Mouse (Mus musculus) urinary bladder, postnatal 14 days (tissue): ENCODE measurements around the gene Aloxe3.

Source experiments
- DNase-seq: peaks from one replicate; pipeline ENCODE4 v3.0.0; 2021; ENCODE audit warnings: low spot score

The Aloxe3 gene

GRCm38 (mm10) chr11:69109032-69109900 lies 16.4 kb upstream of the Aloxe3 start:
- no peak for DNase-seq

- peak; percentile 94 for DNase-seq
These were observed 15.2 kb upstream of the Aloxe3 start for GRCm38 (mm10) chr11:69110319-69111046.

DNA sequence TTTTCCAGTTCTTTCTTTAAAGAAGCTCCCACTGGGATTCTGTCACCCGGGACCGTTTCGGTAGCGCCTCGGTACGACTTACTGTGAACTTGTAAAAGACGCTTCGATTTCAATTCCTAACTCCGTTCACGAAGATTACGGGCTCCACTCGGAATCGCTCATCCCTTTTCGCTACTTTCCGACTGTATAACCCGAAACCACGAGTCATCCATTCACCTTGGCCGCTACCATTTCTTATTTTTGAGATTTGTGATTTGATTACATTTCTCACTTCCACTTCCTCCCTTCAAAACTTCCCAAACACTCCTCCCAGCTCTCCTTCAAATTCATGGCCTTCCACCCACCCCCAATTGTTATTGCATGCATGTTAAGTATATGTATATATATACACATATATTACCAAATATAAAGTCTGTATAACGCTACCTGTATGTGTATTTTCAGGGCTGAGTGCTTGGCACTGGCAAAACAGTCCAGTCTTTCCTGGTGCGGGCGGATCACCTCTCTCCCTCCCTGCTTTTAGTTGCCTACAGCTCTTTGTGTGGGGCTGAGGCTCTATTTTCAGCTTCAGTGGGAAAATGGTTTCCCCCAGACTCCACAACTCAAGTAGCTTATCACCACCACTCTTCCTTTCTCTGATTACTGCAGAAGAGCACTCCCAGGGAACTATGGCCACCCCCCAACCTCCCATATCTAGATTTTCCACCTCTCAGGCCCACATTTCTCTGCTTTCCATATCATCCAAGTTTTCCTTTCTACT lies 14.5 kb upstream of the Aloxe3 start:
- no peak for DNase-seq

- no peak for DNase-seq
These were observed 13.8 kb upstream of the Aloxe3 start for GRCm38 (mm10) chr11:69111865-69112264.

- no peak for DNase-seq
These were observed 11.7 kb upstream of the Aloxe3 start for GRCm38 (mm10) chr11:69114018-69114417.

DNA sequence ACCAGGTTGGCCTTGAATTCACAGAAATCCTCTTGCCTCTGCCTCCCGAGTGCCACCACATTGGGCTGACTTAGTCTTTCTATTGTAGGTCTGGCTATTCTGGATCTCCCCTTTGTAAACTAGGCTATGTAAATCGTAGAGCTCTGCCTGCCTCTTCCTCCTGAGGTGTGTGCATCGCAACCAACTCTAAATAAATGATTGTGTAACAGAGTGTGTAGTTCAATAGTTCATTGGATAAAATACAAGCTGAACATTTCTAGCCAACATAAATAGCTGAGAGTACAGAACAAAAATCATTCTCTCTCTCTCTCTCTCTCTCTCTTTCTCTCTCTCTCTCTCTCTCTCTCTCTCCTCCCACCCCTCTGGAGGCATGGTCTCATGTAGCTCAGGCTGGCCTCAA lies 11.1 kb upstream of the Aloxe3 start:
- no peak for DNase-seq

DNA sequence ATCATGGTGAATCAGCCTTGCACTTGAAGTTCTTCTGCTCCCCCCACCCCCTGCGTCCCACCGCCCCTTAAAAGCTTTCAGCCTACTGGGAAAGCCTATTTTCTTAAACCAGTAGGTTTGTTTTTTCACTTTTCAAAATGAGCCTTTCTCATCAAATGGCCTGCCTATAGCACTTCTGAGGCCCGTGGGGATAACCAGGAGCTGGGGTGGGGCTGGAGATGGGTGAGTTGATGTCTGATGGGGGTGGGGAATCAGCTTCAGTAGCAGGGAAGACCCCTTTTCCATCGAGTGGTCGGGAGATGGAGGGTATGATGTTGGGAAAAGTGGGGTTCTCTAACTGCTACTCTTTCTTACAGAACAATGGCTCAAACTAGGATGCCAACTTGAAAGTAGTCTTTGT lies 8.9 kb upstream of the Aloxe3 start:
- no peak for DNase-seq

DNA sequence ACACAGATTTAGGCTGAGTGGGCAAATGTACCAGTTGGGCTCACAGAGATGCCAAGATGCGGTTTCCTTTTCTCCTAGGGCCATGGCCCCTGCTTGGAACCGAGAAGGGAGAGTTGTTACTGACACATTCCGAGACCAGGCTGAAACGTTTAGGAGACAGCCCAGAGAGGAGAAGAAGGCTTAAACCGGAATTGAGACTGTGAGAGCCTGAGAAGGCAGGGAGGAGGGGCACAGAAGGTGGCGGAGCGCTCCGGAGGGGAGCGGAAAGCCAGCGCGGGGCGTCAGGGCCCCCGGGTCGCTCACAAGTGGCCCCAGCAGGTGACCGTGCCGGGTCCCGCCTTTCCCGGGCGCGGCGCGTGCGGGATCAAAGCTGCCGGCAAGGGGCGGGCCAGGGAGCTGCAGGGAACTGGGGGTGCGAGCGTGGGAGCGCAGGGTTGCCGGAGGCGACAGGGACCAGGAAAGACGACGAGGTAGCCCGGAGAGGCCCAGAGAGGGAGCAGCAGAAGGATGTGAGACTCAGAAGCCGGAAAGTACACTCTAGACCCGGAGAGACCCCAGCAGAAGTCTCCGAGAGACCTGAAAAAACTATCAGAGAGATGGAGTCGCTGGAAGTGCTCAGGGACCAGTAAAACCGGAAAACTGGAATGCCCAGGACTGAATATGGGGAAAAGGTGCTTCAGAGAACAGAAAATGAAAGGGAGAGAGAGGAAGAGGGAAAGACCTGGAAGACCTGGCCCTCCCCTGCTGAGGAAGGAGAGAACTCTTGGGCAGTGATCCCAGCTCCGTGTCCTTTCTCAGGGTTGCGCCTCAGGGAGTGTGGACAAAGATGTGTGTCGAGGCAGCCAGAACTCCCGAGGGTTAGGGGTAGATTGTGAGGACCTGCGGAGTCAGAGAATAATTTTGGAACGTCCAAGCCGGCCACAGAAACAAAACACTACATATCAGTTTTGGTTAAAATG lies 7.7 kb upstream of the Aloxe3 start:
- DNase-seq: peak; percentile 70

DNA sequence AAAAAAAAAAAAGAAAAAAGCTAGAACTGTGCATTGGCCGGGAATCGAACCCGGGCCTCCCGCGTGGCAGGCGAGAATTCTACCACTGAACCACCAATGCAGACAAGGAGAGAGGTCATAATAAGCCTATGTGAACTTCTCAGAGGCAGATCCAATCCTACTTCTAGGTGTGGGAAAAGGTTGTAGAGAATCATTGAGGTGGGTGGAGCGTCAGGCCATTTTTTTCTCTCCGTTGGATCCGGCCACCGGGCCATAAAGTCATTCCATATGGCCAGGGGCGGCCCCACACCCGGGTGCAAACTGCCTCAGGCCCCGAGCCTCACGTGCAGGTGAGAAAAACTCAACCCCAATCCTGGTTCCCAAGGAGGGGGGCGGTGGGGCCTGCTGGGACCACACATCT lies 6.9 kb upstream of the Aloxe3 start:
- DNase-seq: peak; percentile 86

DNA sequence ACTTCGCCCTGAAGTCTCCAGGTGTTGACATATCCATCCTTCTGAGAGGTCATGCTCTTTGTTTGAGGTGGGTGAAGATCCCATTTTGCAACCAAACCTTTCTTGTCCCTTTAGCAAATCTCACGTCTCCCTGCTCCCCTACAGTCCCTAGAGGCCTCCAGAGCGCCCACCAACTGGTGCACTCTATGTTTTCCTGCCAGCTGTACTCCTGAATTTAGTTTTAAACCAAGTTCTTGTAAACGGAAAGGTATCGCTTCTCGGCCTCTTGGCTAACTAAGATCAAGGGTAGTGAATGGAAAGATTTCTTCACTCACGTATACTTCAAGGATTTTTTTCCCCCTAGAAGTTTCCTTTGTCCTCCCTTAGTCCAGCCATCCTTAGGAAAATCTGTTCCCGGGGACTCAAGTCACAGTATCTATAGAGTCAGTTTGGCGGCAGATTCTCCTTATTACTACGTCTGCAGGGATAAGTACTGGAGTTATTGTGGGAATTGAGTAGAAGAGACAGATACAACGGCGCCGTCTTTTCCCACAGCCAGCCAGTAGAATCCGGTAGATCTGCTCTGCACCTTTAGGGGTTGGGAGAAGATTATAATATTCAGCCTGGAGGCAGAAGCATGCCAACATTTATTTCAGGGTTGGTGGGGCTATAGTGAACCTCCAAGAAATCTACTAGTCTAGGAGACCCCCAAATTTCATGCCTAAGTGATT lies 6.1 kb upstream of the Aloxe3 start:
- DNase-seq: no peak

DNA sequence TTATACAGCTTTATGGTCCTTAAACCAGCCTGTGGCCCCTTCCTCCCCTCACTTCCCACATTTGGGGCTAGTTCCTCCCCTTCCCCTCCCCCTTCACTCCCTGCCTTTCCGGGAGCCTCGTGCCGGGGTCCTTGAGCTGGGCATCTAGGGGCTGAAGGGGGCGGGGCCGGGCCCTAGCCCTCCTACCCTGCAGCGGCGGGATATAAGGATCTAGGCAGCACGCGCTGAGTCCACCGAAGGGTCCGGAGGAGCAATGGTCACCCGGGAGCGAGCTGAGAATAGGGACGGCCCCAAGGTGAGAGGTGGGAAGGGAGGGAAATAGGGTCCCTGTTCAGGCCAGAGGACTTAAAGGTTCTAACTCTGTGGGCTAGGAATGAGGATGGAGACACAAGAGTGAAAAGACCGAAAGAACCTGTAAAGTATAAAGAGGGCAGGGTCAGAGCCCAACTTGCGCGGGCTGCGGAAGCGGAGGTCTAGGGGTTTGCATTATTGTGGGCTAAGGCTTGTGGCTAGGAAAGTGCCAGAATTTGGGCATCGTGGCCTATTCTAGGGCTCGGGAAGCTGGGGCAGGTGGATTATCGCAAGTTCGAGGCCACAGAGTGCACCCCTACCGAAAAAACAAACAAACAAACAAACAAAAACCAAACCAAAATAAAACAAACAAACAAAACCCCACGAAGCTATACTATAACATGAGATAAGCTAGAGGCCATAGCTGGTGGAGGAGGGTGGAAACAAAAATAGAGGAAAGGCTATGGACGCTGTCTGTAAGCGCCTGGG lies 5.3 kb upstream of the Aloxe3 start, which contains the start of gene Hes7:
Gene Hes7, plus strand, starts transcription at position 184 of the 780 bp plus-strand sequence.
- no peak for DNase-seq

- DNase-seq: no peak
These were observed 4.5 kb upstream of the Aloxe3 start for GRCm38 (mm10) chr11:69121001-69121740.

- DNase-seq: no peak
These were observed 3.9 kb upstream of the Aloxe3 start for GRCm38 (mm10) chr11:69121741-69122335.

- DNase-seq: peak; percentile 88
These were observed 3.3 kb upstream of the Aloxe3 start, which contains the start of gene 9130213A22Rik for GRCm38 (mm10) chr11:69122336-69122951. Gene 9130213A22Rik (minus strand): TSS chr11:69122589.

- DNase-seq: peak; percentile 88
These were observed 2.5 kb upstream of the Aloxe3 start for GRCm38 (mm10) chr11:69123056-69123692.

GRCm38 (mm10) chr11:69123693-69124497 lies 1.8 kb upstream of the Aloxe3 start:
- DNase-seq: peak; percentile 90

GRCm38 (mm10) chr11:69124498-69124847 lies 1.2 kb upstream of the Aloxe3 start:
- peak; percentile 64 for DNase-seq
